ENCODE assay signal across 18 mouse cellular contexts in genomic region chr13:69595911-69596310, GRCm38 (mm10). TPM values are rescaled to one million over a fixed set of nuclear protein-coding genes. Genes with fewer than 3 reads are reported as not detected.
DNase-seq lines count a peak whose midpoint lies in the region; TF ChIP-seq lines count a peak whose summit lies in the region.
"Had no signal": no experiment of that assay in that cellular context is flagged by ENCODE, and none has a peak within 500 bp of the region (broad histone marks: within the 10 kb centered on the region; RNA-seq: fewer than 3 reads in every experiment).

No protein-coding gene starts in this region.

- peak overlapping the region; percentile 84 for H3K27ac ChIP-seq in liver, adult 2 months (replicated peaks; ENCODE audit: insufficient read depth, low read depth, low read length)

- peak; percentile 46 for DNase-seq in adrenal gland, adult 2 months
- no peak for DNase-seq in adrenal gland, postnatal 25 days
- peak; percentile 9 to 24 for DNase-seq in adrenal gland, postnatal 36 days
- DNase-seq in adrenal gland, adult 8-10 months, result no peak
- peak; percentile 83 for DNase-seq in liver, adult 2 months (ENCODE audit: extremely low read depth, low read depth, low spot score)
- DNase-seq in liver, result no peak
- DNase-seq: adrenal gland, postnatal 10 days; adrenal gland, postnatal 14 days; B cell, adult 2 months; cerebellum, adult 11 months; cerebellum, adult 11-12 months; cerebellum, adult 18-20 months; cerebellum, adult 2 months; cerebellum, adult 8-10 months; cerebellum, adult 9-10 months; cerebellum, adult 9-11 months had no signal

- no peak overlapping the region for H3K9ac ChIP-seq in liver, adult 2 months (ENCODE audit: low read depth, low read length)

- peaks cover 9% of the 10 kb centered on the region; the same call in 1 of the 2 replicates for H3K4me1 ChIP-seq in liver, adult 2 months (ENCODE audit: control insufficient read depth, insufficient read depth, low read length)

- no peak overlapping the region for H3K4me3 ChIP-seq in liver, adult 2 months (ENCODE audit: insufficient read depth, low read depth, low read length)

- H3K79me2 ChIP-seq in liver, adult 2 months (ENCODE audit: control insufficient read depth, insufficient read depth, low read length), result no peaks in the 10 kb centered on the region

- 31% methylated on average over 6 of the region's 6 CpGs for WGBS in liver, adult 2 months

- H3K27me3 ChIP-seq in liver, adult 2 months (ENCODE audit: control insufficient read depth, insufficient read depth, low read length), result no peaks in the 10 kb centered on the region
- H3K27me3 ChIP-seq: CH12.LX, Patski had no signal

- no peak for TF ChIP-seq POLR2A in liver, adult 2 months (IDR thresholded peaks at IDR 0.05; ENCODE audit: extremely low read depth, insufficient read depth, low read length)

- peaks cover 20% of the 10 kb centered on the region for H3K36me3 ChIP-seq in liver, adult 2 months (ENCODE audit: control insufficient read depth, insufficient read depth, low read length)

- TF ChIP-seq CTCF in liver, adult 2 months (IDR thresholded peaks at IDR 0.05; ENCODE audit: low read depth, low read length), result no peak

RNA-seq across cellular contexts. Expression of gene Srd5a1, which starts 15.3 kb away (rescaled TPM):
- 10 to 100 TPM in 1 of 2 experiments, 1 to 10 TPM in 1; 9.4 to 13.9 TPM for total RNA-seq in adrenal gland, adult 2 months (2021)
- polyA plus RNA-seq in adrenal gland, adult 2 months (2012; rRNA removed), result 35.0 and 41.6 TPM in 2 replicates
- total RNA-seq in adrenal gland, postnatal 25 days (2021), result 29.5 and 31.7 TPM in 2 replicates
- 10 to 100 TPM in 1 of 2 experiments, 1 to 10 TPM in 1; 8.2 to 23.2 TPM for total RNA-seq in adrenal gland, postnatal 36 days (2021)
- total RNA-seq in adrenal gland, adult 8-10 months (2022), result 10 to 100 TPM in 3 of 4 experiments, 1 to 10 TPM in 1; 8.2 to 24.0 (median 13.0) TPM
- total RNA-seq in liver, adult 2 months (2014; rRNA removed), result 83.6 and 86.4 TPM in 2 replicates
- 41.9 and 54.7 TPM in 2 replicates for polyA plus RNA-seq in liver, adult 2 months (2012; rRNA removed)

Comparison
In these comparisons a context has a peak if more than half of its experiments do, and no peak if none do; other contexts are left out.
1. DNase-seq: peak in adrenal gland, adult 2 months (single experiment), adrenal gland, postnatal 36 days (2 of 2) and liver, adult 2 months (single experiment); none in adrenal gland, postnatal 25 days (single experiment), adrenal gland, adult 8-10 months (single experiment) and liver (single experiment).